ENCODE assay signal across 9 mouse cellular contexts in the genomic region with DNA sequence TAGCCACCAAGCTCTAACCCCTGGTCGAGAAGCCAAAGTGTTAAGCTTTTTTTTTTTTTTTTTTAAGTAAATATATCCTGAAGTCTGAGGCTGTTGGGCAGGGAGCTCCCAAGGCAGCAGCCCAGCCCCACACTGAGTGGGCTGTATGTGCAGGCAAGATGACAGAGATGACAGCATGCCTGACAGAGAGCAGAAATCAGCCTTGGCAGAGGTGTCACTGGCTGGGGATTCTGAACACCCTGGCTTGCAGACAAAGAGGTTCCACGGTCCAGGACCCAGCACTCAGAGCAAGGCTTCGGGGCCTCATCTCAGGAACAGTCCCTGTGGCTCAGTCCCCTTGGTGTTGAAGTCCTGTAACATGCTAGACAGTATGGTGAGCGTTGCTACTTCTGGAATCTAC. TPM values are rescaled to one million over a fixed set of nuclear protein-coding genes. Genes with fewer than 3 reads are reported as not detected.
DNase-seq lines count a peak whose midpoint lies in the region; ATAC-seq and TF ChIP-seq lines count a peak whose summit lies in the region.
"Had no signal": no experiment of that assay in that cellular context is flagged by ENCODE, and none has a peak within 500 bp of the region (broad histone marks: within the 10 kb centered on the region; RNA-seq: fewer than 3 reads in every experiment).

No protein-coding gene starts in this region.

- no peaks in the 10 kb centered on the region for H3K9me3 ChIP-seq in forebrain, embryonic 11.5 days (ENCODE audit: control insufficient read depth, low read length)
- H3K9me3 ChIP-seq in forebrain, embryonic 10.5 days = no peaks in the 10 kb centered on the region
- H3K9me3 ChIP-seq in lung, embryonic 14.5 days (ENCODE audit: low read depth, low read length) = no peaks in the 10 kb centered on the region
- no peaks in the 10 kb centered on the region for H3K9me3 ChIP-seq in heart, embryonic 15.5 days (replicated peaks)
- H3K9me3 ChIP-seq in limb, embryonic 15.5 days = no peaks in the 10 kb centered on the region

- DNase-seq in forebrain, embryonic 11.5 days (ENCODE audit: low spot score) = peak; percentile 43
- DNase-seq in forebrain, embryonic 10.5 days (ENCODE audit: extremely low spot score, low spot score) = no peak
- DNase-seq in lung, embryonic 14.5 days = peak; percentile 66
- no peak for DNase-seq in lung, adult 2 months
- DNase-seq in embryo, embryonic 9.5 days (ENCODE audit: extremely low spot score) = no peak
- no peak for DNase-seq in c-Kit-positive CD71-positive TER-119-positive erythroid progenitor cells, embryonic 14.5 days (ENCODE audit: low spot score)
- DNase-seq: kidney, adult 18-20 months had no signal

- TF ChIP-seq POLR2A in lung, adult 2 months (IDR thresholded peaks at IDR 0.05; ENCODE audit: borderline replicate concordance, extremely low read depth, low read depth, low read length) = no peak

- WGBS in forebrain, embryonic 11.5 days = 79% methylated on average over 4 of the region's 4 CpGs
- 84% methylated on average over 4 of the region's 4 CpGs for WGBS in forebrain, embryonic 10.5 days
- WGBS in lung, embryonic 14.5 days = 22% methylated on average over 4 of the region's 4 CpGs
- WGBS in lung, adult 2 months = 32% methylated on average over 4 of the region's 4 CpGs
- 18% methylated on average over 4 of the region's 4 CpGs for WGBS in heart, embryonic 15.5 days
- 37% methylated on average over 4 of the region's 4 CpGs for WGBS in limb, embryonic 15.5 days

- H3K27ac ChIP-seq in forebrain, embryonic 11.5 days (ENCODE audit: low read depth, low read length) = no peak overlapping the region
- H3K27ac ChIP-seq in forebrain, embryonic 10.5 days = no peak overlapping the region; the same call in 1 of the 2 replicates
- peak overlapping the region; percentile 99 for H3K27ac ChIP-seq in lung, embryonic 14.5 days (ENCODE audit: low read depth)
- H3K27ac ChIP-seq in heart, embryonic 15.5 days = peak overlapping the region; percentile 84
- H3K27ac ChIP-seq in limb, embryonic 15.5 days = peak overlapping the region; percentile 98

- no peaks in the 10 kb centered on the region for H3K27me3 ChIP-seq in forebrain, embryonic 11.5 days (ENCODE audit: control insufficient read depth, insufficient read depth, low read length)
- 0 out of 2 replicates have a peak, but pooled peaks cover 11% of the 10 kb centered on the region for H3K27me3 ChIP-seq in forebrain, embryonic 10.5 days (ENCODE audit: poor library complexity, severe bottlenecking)
- no peaks in the 10 kb centered on the region for H3K27me3 ChIP-seq in lung, embryonic 14.5 days (ENCODE audit: insufficient read depth, low read length)
- H3K27me3 ChIP-seq in heart, embryonic 15.5 days = no peaks in the 10 kb centered on the region
- H3K27me3 ChIP-seq in limb, embryonic 15.5 days = no peaks in the 10 kb centered on the region

- TF ChIP-seq CTCF in lung, embryonic 14.5 days (IDR thresholded peaks at IDR 0.05; ENCODE audit: low read depth) = no peak
- no peak for TF ChIP-seq CTCF in lung, adult 2 months (IDR thresholded peaks at IDR 0.05; ENCODE audit: insufficient read depth, low read length)

- no peak overlapping the region for H3K4me3 ChIP-seq in forebrain, embryonic 11.5 days (ENCODE audit: low read depth, low read length)
- no peak overlapping the region for H3K4me3 ChIP-seq in forebrain, embryonic 10.5 days
- H3K4me3 ChIP-seq in lung, embryonic 14.5 days (ENCODE audit: low read depth, low read length) = no peak overlapping the region
- no peak overlapping the region for H3K4me3 ChIP-seq in lung, adult 2 months (replicated peaks; ENCODE audit: extremely low read depth, low read depth, low read length)
- H3K4me3 ChIP-seq in heart, embryonic 15.5 days = no peak overlapping the region
- H3K4me3 ChIP-seq in limb, embryonic 15.5 days = no peak overlapping the region

- H3K4me2 ChIP-seq in forebrain, embryonic 11.5 days (ENCODE audit: low read depth, low read length, severe bottlenecking) = no peak overlapping the region
- H3K4me2 ChIP-seq in lung, embryonic 14.5 days = no peak overlapping the region; the same call in 1 of the 2 replicates
- H3K4me2 ChIP-seq in heart, embryonic 15.5 days = no peak overlapping the region
- peak overlapping the region; percentile 74; the same call in 1 of the 2 replicates for H3K4me2 ChIP-seq in limb, embryonic 15.5 days

- H3K4me1 ChIP-seq in forebrain, embryonic 11.5 days (replicated peaks; ENCODE audit: control insufficient read depth, insufficient read depth, low read length) = 0 out of 2 replicates have a peak, but pooled peaks cover 3% of the 10 kb centered on the region
- peaks cover 44% of the 10 kb centered on the region for H3K4me1 ChIP-seq in forebrain, embryonic 10.5 days
- peaks cover 39% of the 10 kb centered on the region for H3K4me1 ChIP-seq in lung, embryonic 14.5 days (ENCODE audit: insufficient read depth)
- no peaks in the 10 kb centered on the region for H3K4me1 ChIP-seq in lung, adult 2 months (ENCODE audit: control insufficient read depth, insufficient read depth, low read length)
- H3K4me1 ChIP-seq in heart, embryonic 15.5 days (replicated peaks) = peaks cover 32% of the 10 kb centered on the region
- peaks cover 57% of the 10 kb centered on the region for H3K4me1 ChIP-seq in limb, embryonic 15.5 days

- ATAC-seq in forebrain, embryonic 11.5 days (replicated peaks; ENCODE audit: low FRiP score) = no peak
- ATAC-seq in lung, embryonic 14.5 days (ENCODE audit: insufficient read depth) = peak; percentile 23; the same call in 1 of the 2 replicates
- 0 out of 2 replicates have a peak, but pooled peaks have one; percentile 37 for ATAC-seq in heart, embryonic 15.5 days (replicated peaks; ENCODE audit: insufficient number of reproducible peaks, insufficient read depth, low FRiP score, low read depth)
- no peak for ATAC-seq in limb, embryonic 15.5 days (ENCODE audit: insufficient number of reproducible peaks, low FRiP score, low TSS enrichment, low read depth)

- H3K9ac ChIP-seq in forebrain, embryonic 11.5 days (ENCODE audit: low read length) = no peak overlapping the region
- peak overlapping the region; percentile 7; the same call in 1 of the 2 replicates for H3K9ac ChIP-seq in lung, embryonic 14.5 days
- no peak overlapping the region for H3K9ac ChIP-seq in heart, embryonic 15.5 days
- no peak overlapping the region for H3K9ac ChIP-seq in limb, embryonic 15.5 days

- H3K36me3 ChIP-seq in forebrain, embryonic 11.5 days (ENCODE audit: control insufficient read depth, insufficient read depth, low read length) = no peaks in the 10 kb centered on the region
- no peaks in the 10 kb centered on the region for H3K36me3 ChIP-seq in forebrain, embryonic 10.5 days (replicated peaks)
- 0 out of 2 replicates have a peak, but pooled peaks cover 4% of the 10 kb centered on the region for H3K36me3 ChIP-seq in lung, embryonic 14.5 days (ENCODE audit: insufficient read depth)
- no peaks in the 10 kb centered on the region for H3K36me3 ChIP-seq in heart, embryonic 15.5 days
- no peaks in the 10 kb centered on the region for H3K36me3 ChIP-seq in limb, embryonic 15.5 days

RNA-seq across cellular contexts. Expression of a gene that starts 41.2 kb away (rescaled TPM):
- 0.88 and 1.1 TPM in 2 replicates for polyA plus RNA-seq in forebrain, embryonic 11.5 days (2014; fragmentation: Nextera tagmentation; extraction: Ambion mirVana)
- 0.36 and 0.90 TPM in 2 replicates for polyA plus RNA-seq in forebrain, embryonic 10.5 days (2016; fragmentation: Nextera tagmentation; extraction: Ambion mirVana)
- polyA plus RNA-seq in lung, embryonic 14.5 days (2014; fragmentation: Nextera tagmentation; extraction: Ambion mirVana) = not detected in 2 replicates
- polyA plus RNA-seq in lung, adult 2 months (2012; rRNA removed) = 7.8 and 8.5 TPM in 2 replicates
- 0.34 TPM in 1 of 2 replicates, not detected in the other for polyA plus RNA-seq in heart, embryonic 15.5 days (2015; fragmentation: Nextera tagmentation; extraction: Ambion mirVana)
- not detected in 2 replicates for polyA plus RNA-seq in limb, embryonic 15.5 days (2015; fragmentation: Nextera tagmentation; extraction: Ambion mirVana)

RNA-seq across cellular contexts. Expression of a gene that starts 44.3 kb away (rescaled TPM):
- 9.4 and 11.7 TPM in 2 replicates for polyA plus RNA-seq in forebrain, embryonic 11.5 days (2014; fragmentation: Nextera tagmentation; extraction: Ambion mirVana)
- 4.0 and 4.6 TPM in 2 replicates for polyA plus RNA-seq in forebrain, embryonic 10.5 days (2016; fragmentation: Nextera tagmentation; extraction: Ambion mirVana)
- polyA plus RNA-seq in lung, embryonic 14.5 days (2014; fragmentation: Nextera tagmentation; extraction: Ambion mirVana) = 56.9 and 60.2 TPM in 2 replicates
- polyA plus RNA-seq in lung, adult 2 months (2012; rRNA removed) = 62.6 and 74.0 TPM in 2 replicates
- polyA plus RNA-seq in heart, embryonic 15.5 days (2015; fragmentation: Nextera tagmentation; extraction: Ambion mirVana) = 28.4 and 49.0 TPM in 2 replicates
- 216 and 254 TPM in 2 replicates for polyA plus RNA-seq in limb, embryonic 15.5 days (2015; fragmentation: Nextera tagmentation; extraction: Ambion mirVana)

RNA-seq across cellular contexts. Expression of a gene that starts 44.3 kb away (rescaled TPM):
- 18.1 and 21.1 TPM in 2 replicates for polyA plus RNA-seq in forebrain, embryonic 11.5 days (2014; fragmentation: Nextera tagmentation; extraction: Ambion mirVana)
- 2.2 and 3.6 TPM in 2 replicates for polyA plus RNA-seq in forebrain, embryonic 10.5 days (2016; fragmentation: Nextera tagmentation; extraction: Ambion mirVana)
- not detected in 2 replicates for polyA plus RNA-seq in lung, embryonic 14.5 days (2014; fragmentation: Nextera tagmentation; extraction: Ambion mirVana)
- 0.11 and 0.90 TPM in 2 replicates for polyA plus RNA-seq in lung, adult 2 months (2012; rRNA removed)
- 0.20 TPM in 1 of 2 replicates, not detected in the other for polyA plus RNA-seq in heart, embryonic 15.5 days (2015; fragmentation: Nextera tagmentation; extraction: Ambion mirVana)
- polyA plus RNA-seq in limb, embryonic 15.5 days (2015; fragmentation: Nextera tagmentation; extraction: Ambion mirVana) = 0.55 and 1.5 TPM in 2 replicates

Comparison
In these comparisons a context has a peak if more than half of its experiments do, and no peak if none do; other contexts are left out.
1. DNase-seq: peak in forebrain, embryonic 11.5 days (single experiment) and lung, embryonic 14.5 days (single experiment); none in forebrain, embryonic 10.5 days (single experiment), lung, adult 2 months (single experiment), embryo, embryonic 9.5 days (single experiment) and c-Kit-positive CD71-positive TER-119-positive erythroid progenitor cells, embryonic 14.5 days (single experiment).
2. ATAC-seq: peak in lung, embryonic 14.5 days (single experiment) and heart, embryonic 15.5 days (single experiment); none in forebrain, embryonic 11.5 days (single experiment) and limb, embryonic 15.5 days (single experiment).
3. H3K27ac ChIP-seq: peak in lung, embryonic 14.5 days (single experiment), heart, embryonic 15.5 days (single experiment) and limb, embryonic 15.5 days (single experiment); none in forebrain, embryonic 11.5 days (single experiment) and forebrain, embryonic 10.5 days (single experiment).